Mouse (Mus musculus) erythroblast, adult 5-6 weeks (primary cell): ENCODE data around the gene Cdh23. TPM values are rescaled to one million over a fixed set of nuclear protein-coding genes. Genes with fewer than 3 reads are reported as not detected.

ENCODE experiments used
- ATAC-seq: replicated peaks from 2 replicates; pipeline ENCODE4 v1.8.0; 2016; ENCODE audit warnings: moderate number of reproducible peaks, mild to moderate bottlenecking, moderate TSS enrichment, inconsistent platforms; ENCODE audit not compliant: poor library complexity, low FRiP score, severe bottlenecking
- total RNA-seq, 2 experiments: library from RNA; stranded (forward) in 1 of 2; stranded (reverse) in 1 of 2; fragments of 150-400 nt in 1 of 2; fragments of 200-764, 138-1000 nt in 1 of 2; gene quantifications; 2 replicates each; pipeline versions ENCODE4 v1.2.3 to v1.2.4; 2015 to 2017; ENCODE audit warnings: low replicate concordance in 2 of 2

Gene Cdh23
- total RNA-seq, 2 experiments from 2014 or later: 0.26 TPM; not detected in 1

- peak; percentile 57 for ATAC-seq
Observed at GRCm38 (mm10) chr10:60530633-60531032, 165.7 kb downstream of the Cdh23 start.

GRCm38 (mm10) chr10:60527949-60528348 lies 168.3 kb downstream of the Cdh23 start:
- ATAC-seq: no peak

- ATAC-seq: no peak
Observed at GRCm38 (mm10) chr10:60525081-60525480, 171.2 kb downstream of the Cdh23 start.

GRCm38 (mm10) chr10:60516286-60516685 lies 180.0 kb downstream of the Cdh23 start:
- ATAC-seq: no peak

- no peak for ATAC-seq
Observed at GRCm38 (mm10) chr10:60498538-60498937, 197.8 kb downstream of the Cdh23 start.

- ATAC-seq: no peak
Observed at GRCm38 (mm10) chr10:60495070-60495469, 201.2 kb downstream of the Cdh23 start.

- no peak for ATAC-seq
Observed at GRCm38 (mm10) chr10:60491538-60491937, 204.8 kb downstream of the Cdh23 start.

GRCm38 (mm10) chr10:60481381-60481780 lies 214.9 kb downstream of the Cdh23 start:
- ATAC-seq: no peak

GRCm38 (mm10) chr10:60474549-60474948 lies 221.7 kb downstream of the Cdh23 start:
- no peak for ATAC-seq

GRCm38 (mm10) chr10:60473782-60474322 lies 222.4 kb downstream of the Cdh23 start:
- ATAC-seq: no peak

- no peak for ATAC-seq
Observed at GRCm38 (mm10) chr10:60467752-60468151, 228.5 kb downstream of the Cdh23 start.

GRCm38 (mm10) chr10:60463953-60464647 lies 232.2 kb downstream of the Cdh23 start:
- ATAC-seq: no peak

- ATAC-seq: no peak
Observed at GRCm38 (mm10) chr10:60456662-60457397, 239.5 kb downstream of the Cdh23 start.

- no peak for ATAC-seq
Observed at GRCm38 (mm10) chr10:60455193-60455592, 241.1 kb downstream of the Cdh23 start.

GRCm38 (mm10) chr10:60447186-60447585 lies 249.1 kb downstream of the Cdh23 start:
- no peak for ATAC-seq

GRCm38 (mm10) chr10:60445031-60445593 lies 251.2 kb downstream of the Cdh23 start:
- ATAC-seq: no peak

- ATAC-seq: no peak
Observed at GRCm38 (mm10) chr10:60443078-60443477, 253.2 kb downstream of the Cdh23 start.

- no peak for ATAC-seq
Observed at GRCm38 (mm10) chr10:60442321-60442720, 254.0 kb downstream of the Cdh23 start.

- no peak for ATAC-seq
Observed at GRCm38 (mm10) chr10:60432679-60433078, 263.6 kb downstream of the Cdh23 start.

- no peak for ATAC-seq
Observed at GRCm38 (mm10) chr10:60430591-60430990, 265.7 kb downstream of the Cdh23 start.

- no peak for ATAC-seq
Observed at GRCm38 (mm10) chr10:60430001-60430400, 266.3 kb downstream of the Cdh23 start.
